Mouse (Mus musculus): ENCODE results near the gene Itgbl1. TPM values are rescaled to one million over a fixed set of nuclear protein-coding genes. Genes with fewer than 3 reads are reported as not detected.
"Not testable (repeated sequence)": the region's sequence is repeated elsewhere in the genome, so short reads cannot be mapped to it uniquely, and the experiment has no call there.

Gene Itgbl1
- polyA plus RNA-seq (2015; fragmentation: Nextera tagmentation; extraction: Ambion mirVana): 0.05 and 0.15 TPM in 2 replicates

DNA sequence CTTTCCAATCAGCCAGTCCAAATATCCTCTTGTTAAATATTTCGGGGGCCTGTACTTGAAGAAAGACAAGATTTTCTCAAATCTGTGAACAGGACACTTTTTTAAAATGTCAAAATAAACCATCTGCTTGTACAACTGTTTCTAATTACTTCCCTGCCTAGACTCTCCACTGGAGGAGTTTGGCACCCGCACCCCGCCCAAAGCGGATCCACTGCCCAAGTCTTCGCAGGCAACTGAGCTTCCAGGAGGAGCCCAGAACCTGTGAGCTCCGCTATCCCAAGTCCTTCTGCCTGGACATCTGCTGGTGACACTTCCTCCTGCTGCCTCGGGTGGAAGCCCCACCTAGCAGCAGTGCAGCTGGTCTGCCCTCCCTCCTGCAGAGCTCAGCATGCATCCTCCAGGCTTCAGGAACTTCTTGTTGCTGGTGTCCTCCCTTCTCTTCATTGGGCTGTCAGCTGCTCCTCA lies at the start of gene Itgbl1:
TSS of gene Itgbl1 (plus strand) at position 51 of the 465 bp plus-strand sequence.
- Histone ChIP-seq H3K4me1 (ENCODE audit: insufficient read depth, low read length) (peaks cover 5% of the 10 kb centered on the region; the same call in 1 of the 2 replicates), H3K9ac (replicated peaks; ENCODE audit: low read length) (no peak within 1 kb of the TSS), H3K4me3 (ENCODE audit: low read length) (no peak within 1 kb of the TSS), H3K4me2 (replicated peaks; ENCODE audit: low read depth, low read length) (no peak within 1 kb of the TSS), H3K9me3 (ENCODE audit: low read length) (no peaks in the 10 kb centered on the region), H3K36me3 (ENCODE audit: insufficient read depth, low read length) (no peaks in the 10 kb centered on the region), H3K27me3 (ENCODE audit: insufficient read depth, low read length) (no peaks in the 10 kb centered on the region), H3K27ac (ENCODE audit: low read length) (no peak within 1 kb of the TSS)
- 40% methylated on average over 7 of the region's 7 CpGs for WGBS
- ATAC-seq (ENCODE audit: low FRiP score, low TSS enrichment): no peak

DNA sequence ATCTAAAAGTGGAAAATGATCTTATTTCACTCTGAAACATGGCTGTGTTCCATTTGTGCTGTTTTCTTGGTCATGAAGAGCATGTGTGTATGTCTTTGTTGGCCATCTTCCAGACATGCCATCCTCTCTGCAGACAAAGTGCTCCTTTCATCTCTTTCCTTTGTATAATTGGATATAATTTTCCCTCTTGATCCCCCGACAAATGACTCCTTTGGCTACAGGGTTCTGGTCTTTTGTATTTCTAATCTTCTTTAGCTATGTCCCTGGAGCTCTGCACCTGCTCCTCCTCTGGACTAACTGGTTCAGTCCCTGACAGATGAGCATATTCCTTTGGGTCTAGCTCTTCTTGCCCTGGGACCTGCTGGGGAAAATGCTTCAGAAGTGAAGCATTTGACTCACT lies 36.8 kb upstream of the Itgbl1 start:
- Histone ChIP-seq H3K9me3 (ENCODE audit: low read length) (no peaks in the 10 kb centered on the region), H3K27me3 (ENCODE audit: insufficient read depth, low read length) (peaks cover 14% of the 10 kb centered on the region), H3K36me3 (ENCODE audit: insufficient read depth, low read length) (no peaks in the 10 kb centered on the region), H3K4me1 (ENCODE audit: insufficient read depth, low read length) (no peaks in the 10 kb centered on the region; the same call in 1 of the 2 replicates), H3K4me2 (replicated peaks; ENCODE audit: low read depth, low read length) (no peak overlapping the region), H3K9ac (replicated peaks; ENCODE audit: low read length) (no peak overlapping the region), H3K4me3 (ENCODE audit: low read length) (no peak overlapping the region), H3K27ac (ENCODE audit: low read length) (no peak overlapping the region)
- 68% methylated on average over 1 of the region's 1 CpGs for WGBS
- no peak for ATAC-seq (ENCODE audit: low FRiP score, low TSS enrichment)

GRCm38 (mm10) chr14:123626501-123627179 lies 33.1 kb upstream of the Itgbl1 start, which contains the start of gene Nalcn:
Gene Nalcn, minus strand, starts transcription at chr14:123627144.
- Histone ChIP-seq H3K27me3 (ENCODE audit: insufficient read depth, low read length) (peaks cover 14% of the 10 kb centered on the region), H3K4me1 (ENCODE audit: insufficient read depth, low read length) (no peaks in the 10 kb centered on the region; the same call in 1 of the 2 replicates), H3K4me3 (ENCODE audit: low read length) (peak within 1 kb of the TSS; percentile 47), H3K9ac (replicated peaks; ENCODE audit: low read length) (0 out of 2 replicates have a peak within 1 kb of the TSS, but pooled peaks have one; percentile 3), H3K4me2 (replicated peaks; ENCODE audit: low read depth, low read length) (peak within 1 kb of the TSS; percentile 63), H3K27ac (ENCODE audit: low read length) (no peak within 1 kb of the TSS), H3K9me3 (ENCODE audit: low read length) (0 out of 2 replicates have a peak, but pooled peaks cover 2% of the 10 kb centered on the region), H3K36me3 (ENCODE audit: insufficient read depth, low read length) (no peaks in the 10 kb centered on the region)
- 1% methylated on average over 45 of the region's 47 CpGs for WGBS
- peak; percentile 87 for ATAC-seq (ENCODE audit: low FRiP score, low TSS enrichment)

GRCm38 (mm10) chr14:123627180-123627562 lies 32.6 kb upstream of the Itgbl1 start:
- 47% methylated on average over 3 of the region's 3 CpGs for WGBS
- H3K27ac ChIP-seq (ENCODE audit: low read length): no peak overlapping the region
- H3K4me3 ChIP-seq (ENCODE audit: low read length): peak overlapping the region; percentile 47
- H3K9me3 ChIP-seq (ENCODE audit: low read length): 0 out of 2 replicates have a peak, but pooled peaks cover 2% of the 10 kb centered on the region
- no peaks in the 10 kb centered on the region for H3K36me3 ChIP-seq (ENCODE audit: insufficient read depth, low read length)
- ATAC-seq (ENCODE audit: low FRiP score, low TSS enrichment): no peak; the same call in 1 of the 2 replicates
- peaks cover 14% of the 10 kb centered on the region for H3K27me3 ChIP-seq (ENCODE audit: insufficient read depth, low read length)
- H3K9ac ChIP-seq (replicated peaks; ENCODE audit: low read length): no peak overlapping the region
- H3K4me2 ChIP-seq (replicated peaks; ENCODE audit: low read depth, low read length): peak overlapping the region; percentile 63
- no peaks in the 10 kb centered on the region; the same call in 1 of the 2 replicates for H3K4me1 ChIP-seq (ENCODE audit: insufficient read depth, low read length)

DNA sequence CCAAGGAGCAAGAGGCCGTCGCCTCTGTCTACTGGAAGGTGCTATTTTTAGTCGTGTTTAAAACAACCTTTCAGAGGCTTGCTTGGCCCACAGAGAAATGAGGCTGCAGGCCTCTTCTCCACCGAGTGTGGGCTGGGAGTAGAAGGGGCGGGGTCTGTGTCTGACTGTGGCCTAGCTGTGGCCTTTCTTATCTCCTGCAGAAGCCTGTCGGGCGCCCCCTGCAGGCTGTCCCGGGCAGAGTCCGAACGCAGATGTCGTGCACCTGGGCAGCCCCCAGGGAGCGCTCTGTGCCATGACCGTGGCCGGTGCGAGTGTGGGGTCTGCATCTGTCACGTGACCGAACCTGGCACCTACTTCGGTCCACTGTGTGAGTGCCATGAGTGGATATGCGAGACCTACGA lies 1.3 kb downstream of the Itgbl1 start:
- H3K4me3 ChIP-seq (ENCODE audit: low read length): no peak overlapping the region
- H3K4me1 ChIP-seq (ENCODE audit: insufficient read depth, low read length): peaks cover 5% of the 10 kb centered on the region; the same call in 1 of the 2 replicates
- H3K9ac ChIP-seq (replicated peaks; ENCODE audit: low read length): no peak overlapping the region
- no peaks in the 10 kb centered on the region for H3K36me3 ChIP-seq (ENCODE audit: insufficient read depth, low read length)
- no peak overlapping the region for H3K27ac ChIP-seq (ENCODE audit: low read length)
- H3K4me2 ChIP-seq (replicated peaks; ENCODE audit: low read depth, low read length): no peak overlapping the region; the same call in 1 of the 2 replicates
- WGBS: 19% methylated on average over 20 of the region's 20 CpGs
- H3K9me3 ChIP-seq (ENCODE audit: low read length): no peaks in the 10 kb centered on the region
- H3K27me3 ChIP-seq (ENCODE audit: insufficient read depth, low read length): no peaks in the 10 kb centered on the region
- peak; percentile 82 for ATAC-seq (ENCODE audit: low FRiP score, low TSS enrichment)

- Histone ChIP-seq H3K4me3 (ENCODE audit: low read length) (no peak overlapping the region), H3K36me3 (ENCODE audit: insufficient read depth, low read length) (no peaks in the 10 kb centered on the region), H3K4me2 (replicated peaks; ENCODE audit: low read depth, low read length) (no peak overlapping the region), H3K27me3 (ENCODE audit: insufficient read depth, low read length) (no peaks in the 10 kb centered on the region), H3K27ac (ENCODE audit: low read length) (no peak overlapping the region), H3K9ac (replicated peaks; ENCODE audit: low read length) (no peak overlapping the region), H3K9me3 (ENCODE audit: low read length) (no peaks in the 10 kb centered on the region), H3K4me1 (ENCODE audit: insufficient read depth, low read length) (peaks cover 5% of the 10 kb centered on the region; the same call in 1 of the 2 replicates)
- no peak for ATAC-seq (ENCODE audit: low FRiP score, low TSS enrichment)
- WGBS: 43% methylated on average over 1 of the region's 1 CpGs
Measured at GRCm38 (mm10) chr14:123662386-123662785, 2.6 kb downstream of the Itgbl1 start.

DNA sequence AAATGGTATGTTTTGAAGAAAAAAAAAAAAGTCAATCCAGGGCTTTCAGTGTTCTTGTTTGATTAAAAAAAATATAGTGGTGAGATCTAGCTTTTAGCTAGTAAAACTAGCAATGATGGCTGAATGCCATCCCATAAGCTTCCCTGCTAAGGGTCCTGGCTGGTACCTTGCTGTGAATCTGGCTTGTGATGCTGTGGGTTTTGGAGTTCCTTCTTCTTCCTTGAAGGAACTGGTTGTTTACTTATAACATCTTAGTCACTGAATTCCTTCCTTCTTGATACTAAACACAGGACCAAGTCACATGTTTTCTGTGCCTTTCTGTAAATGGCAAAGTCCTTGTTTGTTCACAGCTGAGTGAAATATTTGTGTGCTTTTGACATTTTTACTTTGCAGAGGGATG lies 3.4 kb downstream of the Itgbl1 start:
- no peaks in the 10 kb centered on the region for H3K9me3 ChIP-seq (ENCODE audit: low read length)
- H3K27ac ChIP-seq (ENCODE audit: low read length): no peak overlapping the region
- no peak overlapping the region for H3K4me3 ChIP-seq (ENCODE audit: low read length)
- H3K27me3 ChIP-seq (ENCODE audit: insufficient read depth, low read length): no peaks in the 10 kb centered on the region
- no peak for ATAC-seq (ENCODE audit: low FRiP score, low TSS enrichment)
- H3K4me1 ChIP-seq (ENCODE audit: insufficient read depth, low read length): peaks cover 5% of the 10 kb centered on the region; the same call in 1 of the 2 replicates
- H3K36me3 ChIP-seq (ENCODE audit: insufficient read depth, low read length): no peaks in the 10 kb centered on the region
- no peak overlapping the region for H3K4me2 ChIP-seq (replicated peaks; ENCODE audit: low read depth, low read length)
- H3K9ac ChIP-seq (replicated peaks; ENCODE audit: low read length): no peak overlapping the region

GRCm38 (mm10) chr14:123664451-123664850 lies 4.7 kb downstream of the Itgbl1 start:
- Histone ChIP-seq H3K27me3 (ENCODE audit: insufficient read depth, low read length) (no peaks in the 10 kb centered on the region), H3K9ac (replicated peaks; ENCODE audit: low read length) (no peak overlapping the region), H3K4me3 (ENCODE audit: low read length) (no peak overlapping the region), H3K27ac (ENCODE audit: low read length) (no peak overlapping the region), H3K4me2 (replicated peaks; ENCODE audit: low read depth, low read length) (no peak overlapping the region), H3K36me3 (ENCODE audit: insufficient read depth, low read length) (no peaks in the 10 kb centered on the region), H3K4me1 (ENCODE audit: insufficient read depth, low read length) (peaks cover 5% of the 10 kb centered on the region; the same call in 1 of the 2 replicates), H3K9me3 (ENCODE audit: low read length) (no peaks in the 10 kb centered on the region)
- no peak for ATAC-seq (ENCODE audit: low FRiP score, low TSS enrichment)

GRCm38 (mm10) chr14:123671076-123671475 lies 11.3 kb downstream of the Itgbl1 start:
- H3K4me2 ChIP-seq (replicated peaks; ENCODE audit: low read depth, low read length); H3K27me3 ChIP-seq (ENCODE audit: insufficient read depth, low read length); H3K4me1 ChIP-seq (ENCODE audit: insufficient read depth, low read length); H3K9me3 ChIP-seq (ENCODE audit: low read length); H3K36me3 ChIP-seq (ENCODE audit: insufficient read depth, low read length); H3K4me3 ChIP-seq (ENCODE audit: low read length); H3K27ac ChIP-seq (ENCODE audit: low read length); ATAC-seq (ENCODE audit: low FRiP score, low TSS enrichment); H3K9ac ChIP-seq (replicated peaks; ENCODE audit: low read length): not testable (repeated sequence)
- 83% methylated on average over 21 of the region's 21 CpGs for WGBS

DNA sequence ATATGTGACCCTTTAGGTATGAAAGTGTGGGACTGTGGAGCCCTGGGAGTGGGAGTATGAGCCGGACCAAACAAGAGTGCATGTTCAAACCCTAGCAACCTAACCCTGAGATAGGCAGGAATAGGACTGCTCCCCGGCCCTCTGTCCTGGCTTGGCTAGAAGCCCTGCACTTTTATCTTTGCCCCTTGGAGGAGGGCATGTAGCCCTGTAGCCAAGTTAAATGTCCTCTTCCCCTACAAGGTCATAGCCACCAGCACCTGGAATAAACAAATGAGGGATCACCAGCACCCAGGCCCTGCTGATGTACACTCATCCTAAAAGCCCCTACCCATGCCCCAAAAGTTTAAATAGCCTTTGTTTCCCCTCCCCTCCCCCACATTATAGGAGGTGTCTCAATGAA lies 18.3 kb downstream of the Itgbl1 start:
- no peaks in the 10 kb centered on the region for H3K27me3 ChIP-seq (ENCODE audit: insufficient read depth, low read length)
- no peak overlapping the region for H3K4me3 ChIP-seq (ENCODE audit: low read length)
- 68% methylated on average over 2 of the region's 2 CpGs for WGBS
- H3K4me2 ChIP-seq (replicated peaks; ENCODE audit: low read depth, low read length): no peak overlapping the region
- no peak overlapping the region for H3K27ac ChIP-seq (ENCODE audit: low read length)
- ATAC-seq (ENCODE audit: low FRiP score, low TSS enrichment): no peak
- no peaks in the 10 kb centered on the region for H3K9me3 ChIP-seq (ENCODE audit: low read length)
- no peaks in the 10 kb centered on the region for H3K36me3 ChIP-seq (ENCODE audit: insufficient read depth, low read length)
- H3K4me1 ChIP-seq (ENCODE audit: insufficient read depth, low read length): no peaks in the 10 kb centered on the region
- H3K9ac ChIP-seq (replicated peaks; ENCODE audit: low read length): no peak overlapping the region

All from kidney, embryonic 16.5 days (tissue).